Mouse (Mus musculus): ENCODE measurements at regions not wholly inside any gene's neighbourhood (a gene's known extent, or its start where the extent isn't known, plus 50 kb on each side); places are given as distances from the start of the nearest gene placed in this dataset.

GRCm38 (mm10) chr16:64329264-64330060 lies 272.7 kb downstream of the Csnka2ip start:
- no peak for ATAC-seq
- Histone ChIP-seq H3K36me3 (ENCODE audit: control insufficient read depth, insufficient read depth) (no peaks in the 10 kb centered on the region), H3K4me3 (ENCODE audit: low read depth, low read length) (no peak overlapping the region), H3K27me3 (replicated peaks; ENCODE audit: control insufficient read depth, insufficient read depth, low read length) (no peaks in the 10 kb centered on the region), H3K9ac (ENCODE audit: low read depth, low read length) (no peak overlapping the region), H3K4me2 (replicated peaks; ENCODE audit: low read depth) (no peak overlapping the region), H3K4me1 (replicated peaks; ENCODE audit: control insufficient read depth, insufficient read depth, low read length) (no peaks in the 10 kb centered on the region), H3K27ac (ENCODE audit: low read depth, low read length) (no peak overlapping the region), H3K9me3 (ENCODE audit: control insufficient read depth) (no peaks in the 10 kb centered on the region)
- 81% methylated on average over 11 of the region's 11 CpGs for WGBS
- no peak for TF ChIP-seq CTCF (IDR thresholded peaks at IDR 0.05; ENCODE audit: low read depth)

- H3K4me3 ChIP-seq (ENCODE audit: low read depth, low read length) = no peak overlapping the region
Measured at GRCm38 (mm10) chr16:64318796-64319493, 283.3 kb downstream of the Csnka2ip start.

GRCm38 (mm10) chr16:64316831-64317230 lies 285.4 kb downstream of the Csnka2ip start:
- ATAC-seq = no peak
- H3K27ac ChIP-seq (ENCODE audit: low read depth, low read length) = no peak overlapping the region
- H3K4me3 ChIP-seq (ENCODE audit: low read depth, low read length) = no peak overlapping the region
- H3K4me2 ChIP-seq (replicated peaks; ENCODE audit: low read depth) = no peak overlapping the region
- no peaks in the 10 kb centered on the region for H3K36me3 ChIP-seq (ENCODE audit: control insufficient read depth, insufficient read depth)
- H3K9ac ChIP-seq (ENCODE audit: low read depth, low read length) = no peak overlapping the region
- no peaks in the 10 kb centered on the region for H3K27me3 ChIP-seq (replicated peaks; ENCODE audit: control insufficient read depth, insufficient read depth, low read length)
- H3K4me1 ChIP-seq (replicated peaks; ENCODE audit: control insufficient read depth, insufficient read depth, low read length) = no peaks in the 10 kb centered on the region
- no peak for TF ChIP-seq CTCF (IDR thresholded peaks at IDR 0.05; ENCODE audit: low read depth)
- H3K9me3 ChIP-seq (ENCODE audit: control insufficient read depth) = no peaks in the 10 kb centered on the region
- WGBS = 68% methylated on average over 1 of the region's 1 CpGs

More at GRCm38 (mm10) chr16:64318796-64319493, 283.3 kb downstream of the Csnka2ip start:
- Histone ChIP-seq H3K4me1 (replicated peaks; ENCODE audit: control insufficient read depth, insufficient read depth, low read length) (no peaks in the 10 kb centered on the region), H3K27ac (ENCODE audit: low read depth, low read length) (no peak overlapping the region), H3K36me3 (ENCODE audit: control insufficient read depth, insufficient read depth) (no peaks in the 10 kb centered on the region), H3K9ac (ENCODE audit: low read depth, low read length) (no peak overlapping the region), H3K9me3 (ENCODE audit: control insufficient read depth) (no peaks in the 10 kb centered on the region), H3K27me3 (replicated peaks; ENCODE audit: control insufficient read depth, insufficient read depth, low read length) (no peaks in the 10 kb centered on the region), H3K4me2 (replicated peaks; ENCODE audit: low read depth) (no peak overlapping the region)
- TF ChIP-seq CTCF (IDR thresholded peaks at IDR 0.05; ENCODE audit: low read depth) = no peak
- ATAC-seq = no peak
- WGBS = 74% methylated on average over 4 of the region's 4 CpGs

- no peaks in the 10 kb centered on the region for H3K9me3 ChIP-seq (ENCODE audit: control insufficient read depth)
- TF ChIP-seq CTCF (IDR thresholded peaks at IDR 0.05; ENCODE audit: low read depth) = no peak
- no peaks in the 10 kb centered on the region for H3K36me3 ChIP-seq (ENCODE audit: control insufficient read depth, insufficient read depth)
- no peak overlapping the region for H3K4me2 ChIP-seq (replicated peaks; ENCODE audit: low read depth)
- H3K27me3 ChIP-seq (replicated peaks; ENCODE audit: control insufficient read depth, insufficient read depth, low read length) = no peaks in the 10 kb centered on the region
- 86% methylated on average over 3 of the region's 3 CpGs for WGBS
- H3K4me1 ChIP-seq (replicated peaks; ENCODE audit: control insufficient read depth, insufficient read depth, low read length) = no peaks in the 10 kb centered on the region
- H3K9ac ChIP-seq (ENCODE audit: low read depth, low read length) = no peak overlapping the region
- ATAC-seq = no peak
- H3K4me3 ChIP-seq (ENCODE audit: low read depth, low read length) = no peak overlapping the region
- H3K27ac ChIP-seq (ENCODE audit: low read depth, low read length) = no peak overlapping the region
Measured at GRCm38 (mm10) chr16:64293507-64293906, 308.7 kb downstream of the Csnka2ip start.

- H3K27ac ChIP-seq (ENCODE audit: low read depth, low read length) = no peak overlapping the region
- H3K4me3 ChIP-seq (ENCODE audit: low read depth, low read length) = no peak overlapping the region
- no peak overlapping the region for H3K9ac ChIP-seq (ENCODE audit: low read depth, low read length)
- ATAC-seq = 0 out of 2 replicates have a peak, but pooled peaks have one; percentile 38
- H3K36me3 ChIP-seq (ENCODE audit: control insufficient read depth, insufficient read depth) = no peaks in the 10 kb centered on the region
- TF ChIP-seq CTCF (IDR thresholded peaks at IDR 0.05; ENCODE audit: low read depth) = no peak
- H3K4me1 ChIP-seq (replicated peaks; ENCODE audit: control insufficient read depth, insufficient read depth, low read length) = no peaks in the 10 kb centered on the region
- H3K9me3 ChIP-seq (ENCODE audit: control insufficient read depth) = no peaks in the 10 kb centered on the region
- H3K4me2 ChIP-seq (replicated peaks; ENCODE audit: low read depth) = no peak overlapping the region
- 35% methylated on average over 1 of the region's 1 CpGs for WGBS
- no peaks in the 10 kb centered on the region for H3K27me3 ChIP-seq (replicated peaks; ENCODE audit: control insufficient read depth, insufficient read depth, low read length)
Measured at GRCm38 (mm10) chr16:64285306-64285705, 316.9 kb downstream of the Csnka2ip start.

GRCm38 (mm10) chr16:64275860-64276597 lies 326.2 kb downstream of the Csnka2ip start:
- Histone ChIP-seq H3K9ac (ENCODE audit: low read depth, low read length) (no peak overlapping the region), H3K4me3 (ENCODE audit: low read depth, low read length) (no peak overlapping the region), H3K27ac (ENCODE audit: low read depth, low read length) (no peak overlapping the region), H3K36me3 (ENCODE audit: control insufficient read depth, insufficient read depth) (no peaks in the 10 kb centered on the region), H3K9me3 (ENCODE audit: control insufficient read depth) (no peaks in the 10 kb centered on the region), H3K4me2 (replicated peaks; ENCODE audit: low read depth) (no peak overlapping the region), H3K27me3 (replicated peaks; ENCODE audit: control insufficient read depth, insufficient read depth, low read length) (no peaks in the 10 kb centered on the region), H3K4me1 (replicated peaks; ENCODE audit: control insufficient read depth, insufficient read depth, low read length) (no peaks in the 10 kb centered on the region)
- 90% methylated on average over 4 of the region's 4 CpGs for WGBS
- ATAC-seq = no peak
- TF ChIP-seq CTCF (IDR thresholded peaks at IDR 0.05; ENCODE audit: low read depth) = no peak
